Mouse (Mus musculus) Muller cell, postnatal 12 days (primary cell): ENCODE measurements around the gene Prr5l.
"Not testable (repeated sequence)": the region's sequence is repeated elsewhere in the genome, so short reads cannot be mapped to it uniquely, and the experiment has no call there.

Experiments
- DNase-seq: peaks from one replicate; pipeline ENCODE4 v3.0.0-alpha.2; 2015; ENCODE audit errors: inconsistent ontology term

Prr5l gene

GRCm38 (mm10) chr2:101762955-101763386 lies 119.9 kb downstream of the Prr5l start:
- DNase-seq: no peak

- peak; percentile 80 for DNase-seq
These were observed 120.4 kb downstream of the Prr5l start for GRCm38 (mm10) chr2:101762405-101762804.

GRCm38 (mm10) chr2:101761898-101762297 lies 120.9 kb downstream of the Prr5l start:
- no peak for DNase-seq

- DNase-seq: no peak
These were observed 123.1 kb downstream of the Prr5l start for GRCm38 (mm10) chr2:101759523-101760277.

- no peak for DNase-seq
These were observed 125.0 kb downstream of the Prr5l start for GRCm38 (mm10) chr2:101757806-101758205.

GRCm38 (mm10) chr2:101756069-101756753 lies 126.6 kb downstream of the Prr5l start:
- no peak for DNase-seq

GRCm38 (mm10) chr2:101754939-101755555 lies 127.8 kb downstream of the Prr5l start:
- no peak for DNase-seq

GRCm38 (mm10) chr2:101754428-101754827 lies 128.4 kb downstream of the Prr5l start:
- DNase-seq: no peak

- DNase-seq: no peak
These were observed 129.8 kb downstream of the Prr5l start for GRCm38 (mm10) chr2:101752979-101753378.

GRCm38 (mm10) chr2:101752402-101752801 lies 130.4 kb downstream of the Prr5l start:
- DNase-seq: no peak

- peak; percentile 75 for DNase-seq
These were observed 131.4 kb downstream of the Prr5l start for GRCm38 (mm10) chr2:101751236-101751922.

- DNase-seq: peak; percentile 53
These were observed 136.3 kb downstream of the Prr5l start for GRCm38 (mm10) chr2:101746537-101746936.

- DNase-seq: not testable (repeated sequence)
These were observed 137.2 kb downstream of the Prr5l start for GRCm38 (mm10) chr2:101745656-101746055.

GRCm38 (mm10) chr2:101742072-101742860 lies 140.6 kb downstream of the Prr5l start:
- DNase-seq: no peak

- DNase-seq: no peak
These were observed 141.2 kb downstream of the Prr5l start for GRCm38 (mm10) chr2:101741653-101742052.

GRCm38 (mm10) chr2:101739914-101740313 lies 142.9 kb downstream of the Prr5l start:
- no peak for DNase-seq

GRCm38 (mm10) chr2:101733564-101733963 lies 149.3 kb downstream of the Prr5l start:
- DNase-seq: no peak

- DNase-seq: no peak
These were observed 150.0 kb downstream of the Prr5l start for GRCm38 (mm10) chr2:101732777-101733210.

- DNase-seq: no peak
These were observed 151.9 kb downstream of the Prr5l start for GRCm38 (mm10) chr2:101730972-101731371.

- DNase-seq: no peak
These were observed 153.4 kb downstream of the Prr5l start for GRCm38 (mm10) chr2:101729472-101729871.

GRCm38 (mm10) chr2:101727787-101728186 lies 155.0 kb downstream of the Prr5l start:
- no peak for DNase-seq
